ENCODE assay signal across 17 mouse cellular contexts in genomic region chr11:43509878-43510277, GRCm38 (mm10). TPM values are rescaled to one million over a fixed set of nuclear protein-coding genes. Genes with fewer than 3 reads are reported as not detected.
"Had no signal": no experiment of that assay in that cellular context is flagged by ENCODE, and none has a peak within 500 bp of the region (broad histone marks: within the 10 kb centered on the region; RNA-seq: fewer than 3 reads in every experiment).

No protein-coding gene starts in this region.

- H3K36me3 ChIP-seq: neural tube, embryonic 12.5 days; neural tube, embryonic 13.5 days; neural tube, embryonic 15.5 days; stomach, embryonic 15.5 days had no signal

- H3K4me1 ChIP-seq: neural tube, embryonic 12.5 days; neural tube, embryonic 13.5 days; neural tube, embryonic 15.5 days; stomach, embryonic 15.5 days had no signal

- H3K9me3 ChIP-seq: neural tube, embryonic 12.5 days; neural tube, embryonic 13.5 days; neural tube, embryonic 15.5 days; stomach, embryonic 15.5 days had no signal

- H3K4me3 ChIP-seq: neural tube, embryonic 12.5 days; neural tube, embryonic 13.5 days; neural tube, embryonic 15.5 days; stomach, embryonic 15.5 days had no signal

- H3K27me3 ChIP-seq: neural tube, embryonic 12.5 days; neural tube, embryonic 13.5 days; neural tube, embryonic 15.5 days; stomach, embryonic 15.5 days had no signal

- H3K27ac ChIP-seq: neural tube, embryonic 12.5 days; neural tube, embryonic 13.5 days; neural tube, embryonic 15.5 days; stomach, embryonic 15.5 days; stomach, postnatal 0 days had no signal

- H3K4me2 ChIP-seq: neural tube, embryonic 12.5 days; neural tube, embryonic 13.5 days; neural tube, embryonic 15.5 days; stomach, embryonic 15.5 days had no signal

- DNase-seq: right cerebral cortex, adult 18-20 months; right cerebral cortex, postnatal 14 days; right cerebral cortex, postnatal 25 days; right cerebral cortex, postnatal 4 days; spleen, adult 18-20 months; thymus, adult 18-20 months; thymus, adult 2 months; thymus, postnatal 14 days; thymus, postnatal 25 days; thymus, postnatal 36 days; thymus, postnatal 4 days had no signal

- H3K9ac ChIP-seq: neural tube, embryonic 12.5 days; neural tube, embryonic 13.5 days; neural tube, embryonic 15.5 days; stomach, embryonic 15.5 days had no signal

RNA-seq across cellular contexts. Expression of gene Ccnjl, which starts 18.7 kb away (rescaled TPM):
- total RNA-seq: neutrophil, adult 5-6 weeks had no signal

RNA-seq across cellular contexts. Expression of gene C1qtnf2, which starts 35.8 kb away (rescaled TPM):
- total RNA-seq: neutrophil, adult 5-6 weeks had no signal
